Mouse (Mus musculus) adrenal gland, postnatal 4 days (tissue): ENCODE data around the gene Cd101. TPM values are rescaled to one million over a fixed set of nuclear protein-coding genes. Genes with fewer than 3 reads are reported as not detected.

Source experiments
- total RNA-seq, 2 experiments: library from RNA; stranded (reverse); gene quantifications; 2 replicates each; pipeline ENCODE4 v1.2.3; 2021

Gene Cd101
- total RNA-seq, 2 experiments from 2014 or later: 0.08 to 0.25 TPM

Other genes with a start within 250 kb of the Cd101 start
- under 1 TPM; 0.14 to 0.48 TPM for gene Vtcn1, start 204.1 kb downstream of the Cd101 start, total RNA-seq
- 1 to 10 TPM; 5.7 to 6.3 TPM for gene Trim45, start 107.4 kb downstream of the Cd101 start, total RNA-seq
- gene Ttf2, start 59.9 kb downstream of the Cd101 start, total RNA-seq: 10 to 100 TPM; 15.1 to 16.5 TPM
- 10 to 100 TPM; 49.4 to 49.5 TPM for gene Ptgfrn, start 80.7 kb upstream of the Cd101 start, total RNA-seq